Mouse (Mus musculus) ovary, postnatal 10 days (tissue): ENCODE data around the gene Gm9970.

Experiments used
- DNase-seq: peaks from one replicate; pipeline ENCODE4 v3.0.0; 2022; ENCODE audit warnings: low spot score

Gm9970 gene

DNA sequence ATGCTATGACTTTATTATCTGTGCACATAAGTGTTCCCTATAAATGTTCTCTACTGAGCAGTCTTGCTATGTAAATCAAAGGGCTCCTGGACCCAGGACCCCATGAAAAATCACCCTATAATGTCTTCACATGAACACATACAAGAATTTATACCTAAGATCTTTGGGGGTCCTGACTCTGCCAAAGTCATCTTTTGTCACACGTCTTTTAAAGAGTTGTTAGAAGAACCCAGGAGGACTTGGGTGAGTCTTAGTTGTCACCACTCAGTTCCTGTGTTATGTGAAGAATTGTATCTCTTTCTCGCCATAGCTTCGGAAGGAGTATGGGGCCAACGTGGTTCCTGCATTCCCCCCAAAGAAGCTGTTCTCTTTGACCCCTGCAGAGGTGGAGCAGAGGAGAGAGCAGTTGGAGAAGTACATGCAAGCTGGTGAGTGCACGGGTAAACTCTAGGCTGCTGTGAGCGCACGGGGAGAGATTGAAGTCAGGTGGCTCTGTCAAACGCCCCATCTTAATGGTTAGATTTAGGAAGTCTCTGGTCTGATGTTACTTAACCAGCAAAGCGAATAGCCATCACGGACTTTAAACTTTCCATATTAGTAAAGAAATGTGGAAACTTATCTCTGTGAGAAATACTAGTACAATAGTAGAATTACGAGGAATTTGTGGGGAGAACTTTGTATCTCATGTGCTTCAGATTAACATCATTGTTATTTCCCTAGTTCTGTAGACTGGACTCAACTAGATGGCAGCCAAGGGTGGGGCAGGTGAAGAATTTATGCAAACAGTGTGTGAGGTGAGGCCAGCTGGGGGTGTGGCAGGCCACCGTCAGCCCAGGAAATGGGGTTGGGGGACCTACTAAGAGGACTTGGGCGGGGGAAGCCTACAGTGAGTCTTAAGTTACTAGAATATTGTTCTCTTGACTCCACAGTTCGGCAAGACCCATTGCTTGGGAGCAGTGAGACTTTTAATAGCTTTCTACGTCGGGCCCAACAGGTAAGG lies 46.2 kb downstream of the Gm9970 start:
- DNase-seq = no peak

DNA sequence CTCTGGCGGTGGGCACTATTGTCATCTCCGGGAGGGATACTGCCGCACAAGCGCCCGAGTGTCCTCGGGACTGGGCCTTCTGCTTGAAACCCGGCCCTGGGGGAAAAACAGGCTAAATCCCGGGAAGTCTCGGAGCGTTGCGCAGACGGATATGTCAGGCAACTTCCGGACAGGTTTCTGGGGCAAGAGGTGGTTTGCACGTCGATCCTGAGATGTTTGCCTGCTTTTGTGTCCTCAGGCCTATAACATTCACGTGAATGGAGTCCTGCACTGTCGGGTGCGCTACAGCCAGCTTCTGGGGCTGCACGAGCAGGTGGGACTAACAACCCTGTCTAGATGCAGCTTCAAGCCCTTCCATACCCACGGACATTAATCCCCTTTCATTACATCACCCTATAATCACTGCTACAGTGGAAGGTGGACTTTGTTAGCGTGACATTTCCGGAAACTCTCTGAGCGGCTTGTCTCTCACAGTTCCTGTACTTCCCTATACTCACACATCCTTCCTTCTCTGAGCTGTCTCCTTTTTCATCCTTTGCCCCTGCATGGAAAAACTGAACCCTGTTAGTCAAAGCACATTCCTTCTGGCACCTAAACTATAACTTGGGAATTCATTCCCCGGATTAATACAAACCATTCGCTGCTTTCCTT lies 47.3 kb downstream of the Gm9970 start:
- DNase-seq = no peak

DNA sequence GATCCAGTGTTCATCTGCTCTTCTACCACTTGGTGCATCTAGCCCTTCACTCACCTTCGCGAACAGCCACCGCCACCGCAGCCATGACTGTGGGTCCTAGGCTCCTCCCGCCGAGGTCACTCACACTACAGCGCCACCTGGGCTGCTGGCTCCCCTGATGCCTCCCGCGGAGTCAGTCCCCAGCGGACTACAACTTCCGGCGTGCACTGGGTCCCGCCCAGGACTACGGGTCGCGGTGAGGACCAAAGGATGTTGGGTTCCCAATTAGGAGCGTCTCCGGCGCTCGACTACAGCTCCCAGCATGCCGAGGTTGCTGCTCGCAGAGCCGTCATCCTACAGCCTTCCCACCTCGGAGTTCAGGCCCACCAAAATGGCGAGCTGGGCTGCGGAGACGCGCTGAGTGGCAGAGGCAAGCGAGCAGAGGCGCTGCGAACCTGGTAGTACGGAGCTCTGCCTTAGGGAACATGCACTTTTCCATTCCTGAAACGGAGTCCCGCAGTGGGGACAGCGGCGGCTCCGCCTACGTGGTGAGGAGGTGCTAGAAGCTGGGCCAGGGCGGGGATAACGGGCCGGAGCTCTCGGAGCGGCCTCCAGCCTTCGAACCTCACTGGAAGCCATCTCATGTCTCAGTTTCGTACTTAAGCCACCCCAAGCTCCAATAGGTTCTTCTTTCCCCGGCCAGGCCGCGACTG lies 47.9 kb downstream of the Gm9970 start, which contains the start of the genes Snx17 and Eif2b4:
Snx17 (plus strand) TSS at position 289 of the 692 bp plus-strand sequence.
Eif2b4 (minus strand) TSS at position 492 of the 692 bp plus-strand sequence.
- DNase-seq = peak; percentile 97

DNA sequence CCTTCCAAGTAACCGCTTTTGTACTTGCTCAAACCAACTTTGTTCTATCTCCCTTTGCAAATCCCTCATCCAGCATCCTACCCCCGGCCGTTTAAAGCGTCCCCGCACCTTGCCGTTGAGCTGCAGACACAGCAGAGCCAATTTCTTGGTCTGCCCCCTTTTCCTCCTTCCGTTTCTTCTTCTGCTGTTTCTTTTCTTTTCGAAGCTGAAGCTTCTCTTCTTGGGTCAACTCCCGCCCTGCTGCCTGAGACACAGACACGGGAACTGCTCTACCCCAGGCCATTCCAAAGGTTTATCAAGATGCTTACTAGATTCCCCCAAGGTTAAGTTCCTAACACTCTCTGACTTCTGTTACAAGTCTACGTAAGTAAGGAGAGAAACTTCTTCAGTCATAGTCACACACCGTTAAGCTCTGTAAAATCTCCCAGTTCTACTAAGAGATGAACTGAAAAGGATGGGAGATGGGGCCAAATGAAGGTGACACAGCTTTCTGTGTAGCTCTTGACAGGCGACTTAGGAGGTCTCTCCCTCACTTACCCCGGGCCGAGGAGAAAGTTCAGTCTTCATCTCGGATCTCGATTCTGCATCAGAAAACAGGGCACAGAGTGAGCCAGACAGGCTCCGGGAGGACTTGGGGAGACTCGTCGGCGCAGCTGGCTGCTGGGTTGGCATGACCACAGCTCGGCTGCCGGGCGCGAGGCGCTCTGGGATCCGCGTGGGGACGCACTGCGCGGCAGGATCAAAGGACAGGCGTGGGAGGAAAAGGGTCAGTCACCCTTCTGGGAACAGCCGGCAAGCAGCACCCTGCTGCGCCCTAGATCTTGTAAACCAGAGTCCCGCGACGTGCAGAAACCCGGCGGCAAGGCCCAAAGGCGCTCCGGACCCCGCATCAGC lies 48.7 kb downstream of the Gm9970 start:
- no peak for DNase-seq
